Mouse (Mus musculus) kidney, postnatal 0 days (tissue): ENCODE results near the gene Cxcl13. TPM values are rescaled to one million over a fixed set of nuclear protein-coding genes. Genes with fewer than 3 reads are reported as not detected.
"Not testable (repeated sequence)": the region's sequence is repeated elsewhere in the genome, so short reads cannot be mapped to it uniquely, and the experiment has no call there.

Source experiments
- ATAC-seq: fragments of 200-750 bp; cut with Nextera tagmentation; replicated peaks from 2 replicates; pipeline ENCODE4 v1.8.0; 2017; ENCODE audit warnings: low read depth, moderate number of reproducible peaks, moderate TSS enrichment, moderate library complexity; ENCODE audit not compliant: low FRiP score
- DNase-seq: peaks from one replicate; pipeline ENCODE4 v3.0.0-alpha.2; 2016; ENCODE audit warnings: low spot score
- H3K27ac ChIP-seq: fragments of 300-500 bp; sonication (generic); 2 replicates; pipeline ENCODE4 v1.5.1; 2014; ENCODE audit warnings: mild to moderate bottlenecking
- H3K27me3 ChIP-seq: fragments of 300-500 bp; sonication (generic); 2 replicates; pipeline ENCODE4 v1.6.1; 2014; ENCODE audit warnings: low read length, mixed read lengths; ENCODE audit not compliant: insufficient read depth
- H3K36me3 ChIP-seq: fragments of 300-500 bp; sonication (generic); 2 replicates; pipeline ENCODE4 v1.6.1; 2014; ENCODE audit warnings: low read length, mixed read lengths; ENCODE audit not compliant: insufficient read depth
- H3K4me1 ChIP-seq: fragments of 300-500 bp; sonication (generic); replicated peaks from 2 replicates; pipeline ENCODE4 v1.6.1; 2014; ENCODE audit warnings: antibody characterized with exemption, low read length, mixed read lengths; ENCODE audit not compliant: insufficient read depth
- H3K4me2 ChIP-seq: fragments of 300-500 bp; sonication (generic); 2 replicates; pipeline ENCODE4 v1.6.1; 2014; ENCODE audit warnings: mild to moderate bottlenecking, low read length, moderate library complexity, mixed read lengths
- H3K4me3 ChIP-seq: fragments of 300-500 bp; sonication (generic); replicated peaks from 2 replicates; pipeline ENCODE4 v1.5.1; 2014; ENCODE audit warnings: low read depth, low read length
- H3K9ac ChIP-seq: fragments of 300-500 bp; sonication (generic); 2 replicates; pipeline ENCODE4 v1.6.1; 2014; ENCODE audit warnings: low read depth, low read length
- H3K9me3 ChIP-seq: fragments of 300-500 bp; sonication (generic); replicated peaks from 2 replicates; pipeline ENCODE4 v1.6.1; 2016; ENCODE audit warnings: low read length, inconsistent platforms, mixed read lengths
- CTCF ChIP-seq: IDR thresholded peaks from 2 replicates; pipeline ENCODE4 v1.5.1; 2016; ENCODE audit warnings: antibody characterized with exemption, low read depth, mild to moderate bottlenecking, moderate library complexity
- WGBS: fragments of 180-500 bp; shearing (Covaris S2); extraction: QIAGEN DNeasy Blood & Tissue Kit; methylation state at CpG from one replicate; pipeline ENCODE4 v1.1.7; 2014; 5-methylcytosine and 5-hydroxymethylcytosine counted together
- polyA plus RNA-seq: library from polyadenylated mRNA; unstranded; fragments of >200 nt; fragmentation: Nextera tagmentation; extraction: Ambion mirVana; gene quantifications from 2 replicates; pipeline ENCODE4 v1.2.1, GENCODE M21; 2015

Gene Cxcl13
- polyA plus RNA-seq, 1 experiment from 2014 or later, result 4.9 TPM

GRCm38 (mm10) chr5:95972208-95972607 lies 15.5 kb downstream of the Cxcl13 start:
- H3K4me1 ChIP-seq, result no peaks in the 10 kb centered on the region
- peak; percentile 34; the same call in 1 of the 2 replicates for TF ChIP-seq CTCF
- WGBS, result 74% methylated on average over 3 of the region's 3 CpGs
- no peaks in the 10 kb centered on the region for H3K27me3 ChIP-seq
- H3K9ac ChIP-seq, result no peak overlapping the region
- H3K27ac ChIP-seq, result no peak overlapping the region
- ATAC-seq, result no peak
- DNase-seq, result no peak
- H3K36me3 ChIP-seq, result no peaks in the 10 kb centered on the region
- H3K4me3 ChIP-seq, result no peak overlapping the region
- H3K9me3 ChIP-seq, result no peaks in the 10 kb centered on the region
- H3K4me2 ChIP-seq, result no peak overlapping the region

GRCm38 (mm10) chr5:95973806-95974205 lies 17.1 kb downstream of the Cxcl13 start:
- H3K4me1 ChIP-seq, H3K27me3 ChIP-seq, ATAC-seq, DNase-seq, H3K36me3 ChIP-seq, H3K27ac ChIP-seq, H3K9ac ChIP-seq, H3K9me3 ChIP-seq: not testable (repeated sequence)
- Histone ChIP-seq H3K4me3 (0 out of 2 replicates have a peak overlapping the region, but pooled peaks have one; percentile 16), H3K4me2 (peak overlapping the region; percentile 40)
- 30% methylated on average over 34 of the region's 34 CpGs for WGBS

GRCm38 (mm10) chr5:95976299-95976698 lies 19.5 kb downstream of the Cxcl13 start:
- Histone ChIP-seq H3K36me3 (no peaks in the 10 kb centered on the region), H3K27ac (no peak overlapping the region), H3K4me3 (no peak overlapping the region), H3K9ac (no peak overlapping the region), H3K4me2 (no peak overlapping the region), H3K9me3 (no peaks in the 10 kb centered on the region), H3K4me1 (no peaks in the 10 kb centered on the region), H3K27me3 (no peaks in the 10 kb centered on the region)
- ATAC-seq, result no peak
- no peak for TF ChIP-seq CTCF
- WGBS, result 76% methylated on average over 1 of the region's 1 CpGs
- no peak for DNase-seq

- Histone ChIP-seq H3K9me3 (no peaks in the 10 kb centered on the region), H3K4me1 (no peaks in the 10 kb centered on the region), H3K36me3 (no peaks in the 10 kb centered on the region), H3K4me2 (no peak overlapping the region), H3K27me3 (no peaks in the 10 kb centered on the region), H3K27ac (no peak overlapping the region), H3K9ac (no peak overlapping the region), H3K4me3 (no peak overlapping the region)
- WGBS, result 17% methylated on average over 5 of the region's 5 CpGs
- DNase-seq, result no peak
- no peak for TF ChIP-seq CTCF
- no peak for ATAC-seq
Observed at GRCm38 (mm10) chr5:95983797-95984486, 27.2 kb downstream of the Cxcl13 start.

GRCm38 (mm10) chr5:95991339-95992292 lies 34.9 kb downstream of the Cxcl13 start:
- DNase-seq (no peak), ATAC-seq (no peak)
- Histone ChIP-seq H3K27ac (no peak overlapping the region), H3K36me3 (no peaks in the 10 kb centered on the region), H3K9ac (no peak overlapping the region), H3K4me1 (no peaks in the 10 kb centered on the region), H3K4me2 (no peak overlapping the region), H3K9me3 (no peaks in the 10 kb centered on the region), H3K4me3 (no peak overlapping the region), H3K27me3 (no peaks in the 10 kb centered on the region)
- no peak for TF ChIP-seq CTCF
- 23% methylated on average over 12 of the region's 12 CpGs for WGBS

- no peaks in the 10 kb centered on the region for H3K36me3 ChIP-seq
- no peak overlapping the region for H3K27ac ChIP-seq
- no peak overlapping the region for H3K4me2 ChIP-seq
- H3K4me1 ChIP-seq, result no peaks in the 10 kb centered on the region
- DNase-seq (no peak), ATAC-seq (no peak)
- no peaks in the 10 kb centered on the region for H3K9me3 ChIP-seq
- TF ChIP-seq CTCF, result no peak
- no peaks in the 10 kb centered on the region for H3K27me3 ChIP-seq
- no peak overlapping the region for H3K9ac ChIP-seq
- H3K4me3 ChIP-seq, result no peak overlapping the region
- 75% methylated on average over 3 of the region's 3 CpGs for WGBS
Observed at GRCm38 (mm10) chr5:95997276-95997675, 40.5 kb downstream of the Cxcl13 start.
